Mouse (Mus musculus): ENCODE results near the gene Top2b.

Top2b gene

DNA sequence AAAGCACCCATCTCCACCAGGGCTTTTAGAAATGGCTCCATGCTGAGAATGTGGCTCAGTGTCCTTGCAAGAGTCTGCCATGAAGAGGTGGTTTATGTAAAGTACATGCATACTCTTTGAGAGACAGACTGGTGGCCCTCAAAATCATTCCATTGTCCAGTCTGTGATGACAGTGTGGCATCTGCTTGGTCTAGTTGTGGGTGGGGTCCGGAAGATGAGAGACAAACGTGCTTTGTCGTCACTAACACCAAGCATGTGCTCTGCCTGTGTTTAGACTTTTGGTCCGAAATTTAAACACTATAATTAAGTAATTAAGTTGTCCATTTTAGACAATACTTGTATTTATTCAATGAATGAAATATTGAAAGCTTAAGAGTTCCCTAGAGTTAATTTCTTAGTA lies 49.2 kb downstream of the Top2b start:
- in situ Hi-C loops (cut with MboI) = no loop called here

GRCm38 (mm10) chr14:16427569-16427968 lies 62.6 kb downstream of the Top2b start:
- in situ Hi-C loops (cut with MboI) = no loop called here

GRCm38 (mm10) chr14:16431941-16432499 lies 67.0 kb downstream of the Top2b start:
- in situ Hi-C loops (cut with MboI) = no loop called here

- in situ Hi-C loops (cut with MboI) = no loop called here
Observed at GRCm38 (mm10) chr14:16432550-16432949, 67.6 kb downstream of the Top2b start.

GRCm38 (mm10) chr14:16433206-16433605 lies 68.2 kb downstream of the Top2b start:
- in situ Hi-C loops (cut with MboI) = no loop called here

GRCm38 (mm10) chr14:16434396-16435171 lies 69.6 kb downstream of the Top2b start:
- in situ Hi-C loops (cut with MboI) = no loop called here

DNA sequence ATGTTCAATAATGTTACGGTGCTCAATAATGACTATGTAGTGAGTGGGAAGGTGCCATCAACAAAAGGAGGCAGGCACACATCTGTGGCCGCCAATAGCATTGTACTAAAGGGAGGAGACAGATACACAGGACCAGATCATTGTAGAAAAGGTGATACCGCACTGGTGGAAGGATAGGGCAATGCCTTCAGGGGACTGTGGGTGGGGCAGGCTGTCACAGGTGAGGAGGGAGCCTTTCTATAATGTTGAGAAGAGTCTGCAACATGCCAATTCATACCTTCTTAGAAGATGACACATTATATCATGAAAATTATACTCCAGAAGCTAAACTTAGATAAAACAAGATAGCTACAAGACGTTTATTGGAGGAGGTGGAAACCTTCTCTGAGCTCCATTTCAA lies 72.4 kb downstream of the Top2b start:
- in situ Hi-C loops (cut with MboI) = no loop called here

GRCm38 (mm10) chr14:16439385-16440126 lies 74.6 kb downstream of the Top2b start:
- in situ Hi-C loops (cut with MboI) = no loop called here

GRCm38 (mm10) chr14:16444859-16445258 lies 79.9 kb downstream of the Top2b start:
- in situ Hi-C loops (cut with MboI) = no loop called here

DNA sequence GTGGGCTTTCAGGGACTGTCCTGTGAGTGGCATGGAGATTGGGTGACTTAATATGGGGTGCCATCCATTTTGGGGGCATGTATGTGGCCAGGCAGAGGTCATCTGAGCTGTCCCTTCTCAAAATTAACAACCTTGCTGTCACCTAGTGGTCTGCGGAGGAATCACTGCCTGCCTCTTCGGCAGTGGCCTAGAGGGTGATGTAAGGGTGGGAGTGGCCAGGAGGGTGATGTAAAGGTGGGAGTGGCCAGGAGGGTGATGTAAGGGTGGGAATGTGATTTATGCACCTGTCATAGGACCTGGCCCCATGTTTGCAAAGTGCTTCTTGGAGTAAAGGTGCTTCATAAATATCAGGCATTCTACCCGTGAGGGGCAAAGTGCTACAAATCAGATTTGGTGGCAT lies 82.6 kb downstream of the Top2b start:
- in situ Hi-C loops (cut with MboI) = no loop called here

- in situ Hi-C loops (cut with MboI) = no loop called here
Observed at GRCm38 (mm10) chr14:16448269-16448987, 83.4 kb downstream of the Top2b start.

- in situ Hi-C loops (cut with MboI) = no loop called here
Observed at GRCm38 (mm10) chr14:16478606-16479323, 113.8 kb downstream of the Top2b start.

- in situ Hi-C loops (cut with MboI) = no loop called here
Observed at GRCm38 (mm10) chr14:16479521-16479920, 114.5 kb downstream of the Top2b start.

DNA sequence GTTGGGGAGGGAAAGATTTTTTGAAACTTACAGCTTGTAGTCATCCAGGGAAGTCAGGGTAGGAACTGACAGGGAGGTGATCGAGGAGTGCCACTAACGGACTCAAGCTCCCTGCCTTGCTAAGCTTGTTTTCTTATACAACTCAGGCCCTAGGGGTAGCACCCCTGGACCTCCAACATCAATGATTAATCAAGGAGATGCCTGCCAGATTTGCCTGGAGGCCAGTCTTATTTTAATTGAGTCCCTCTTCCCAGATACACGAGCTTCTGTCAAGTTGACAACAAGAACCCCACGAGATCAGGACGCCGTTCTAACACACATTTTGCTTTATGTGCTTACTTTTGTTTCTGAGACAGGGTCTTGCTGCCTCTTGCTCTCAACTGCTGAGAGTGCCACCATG lies 115.6 kb downstream of the Top2b start:
- in situ Hi-C loops (cut with MboI) = no loop called here

- in situ Hi-C loops (cut with MboI) = no loop called here
Observed at GRCm38 (mm10) chr14:16483656-16484380, 118.8 kb downstream of the Top2b start.

All from mature B cell (primary cell).